In the genomic region with DNA sequence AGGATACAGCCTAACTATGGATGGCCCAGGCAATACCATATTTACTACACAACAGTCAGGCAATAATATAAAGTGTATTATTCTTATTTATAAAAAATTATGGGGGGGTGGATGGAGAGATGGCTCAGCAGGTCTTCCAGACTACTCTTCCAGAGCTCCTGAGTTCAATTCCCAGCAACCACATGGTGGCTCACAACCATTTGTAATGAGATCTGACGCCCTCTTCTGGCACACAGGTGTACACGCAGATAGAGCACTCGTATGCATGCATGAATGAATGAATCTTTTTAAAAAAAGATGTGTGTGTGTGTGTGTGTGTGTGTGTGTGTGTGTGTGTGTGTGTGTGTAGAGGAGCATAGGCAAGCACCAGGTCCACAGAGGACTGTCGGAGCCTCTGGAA, we compare ENCODE assay signal across 14 mouse cellular contexts. TPM values are rescaled to one million over a fixed set of nuclear protein-coding genes. Genes with fewer than 3 reads are reported as not detected.
"Had no signal": no experiment of that assay in that cellular context is flagged by ENCODE, and none has a peak within 500 bp of the region (broad histone marks: within the 10 kb centered on the region; RNA-seq: fewer than 3 reads in every experiment).

No protein-coding gene starts in this region.

RNA-seq across cellular contexts. Expression of gene Agmat, which starts 26.5 kb away (rescaled TPM):
- total RNA-seq: layer of hippocampus, adult 8-10 months; layer of hippocampus, postnatal 10 days had no signal
- polyA plus RNA-seq: midbrain, embryonic 10.5 days; midbrain, embryonic 13.5 days; midbrain, embryonic 16.5 days; neural tube, embryonic 11.5 days; neural tube, embryonic 14.5 days had no signal

RNA-seq across cellular contexts. Expression of gene Cela2a, which starts 52.9 kb away (rescaled TPM):
- total RNA-seq: layer of hippocampus, adult 8-10 months; layer of hippocampus, postnatal 10 days; layer of hippocampus, postnatal 36 days; left cerebral cortex, adult 2 months; left cerebral cortex, postnatal 10 days; left cerebral cortex, postnatal 36 days had no signal
- polyA plus RNA-seq: kidney, embryonic 16.5 days; limb, embryonic 11.5 days; lung, embryonic 15.5 days; midbrain, embryonic 10.5 days; midbrain, embryonic 13.5 days; neural tube, embryonic 11.5 days; neural tube, embryonic 14.5 days had no signal
